Mouse (Mus musculus) hindbrain, embryonic 10.5 days (tissue): ENCODE results near the gene Olfr1357. TPM values are rescaled to one million over a fixed set of nuclear protein-coding genes. Genes with fewer than 3 reads are reported as not detected.

ENCODE experiments used
- DNase-seq: peaks from one replicate; pipeline ENCODE4 v3.0.0-alpha.2; 2017; ENCODE audit warnings: low spot score
- H3K27ac ChIP-seq: fragments of 300-500 bp; sonication (generic); 2 replicates; pipeline ENCODE4 v1.5.1; 2016; ENCODE audit warnings: mild to moderate bottlenecking, moderate library complexity
- H3K27me3 ChIP-seq: fragments of 300-500 bp; sonication (generic); 2 replicates; pipeline ENCODE4 v1.6.1; 2016; ENCODE audit warnings: mild to moderate bottlenecking; ENCODE audit not compliant: poor library complexity, insufficient read depth, severe bottlenecking
- H3K36me3 ChIP-seq: fragments of 300-500 bp; sonication (generic); 2 replicates; pipeline ENCODE4 v1.6.1; 2016; ENCODE audit warnings: mild to moderate bottlenecking, moderate library complexity
- H3K4me1 ChIP-seq: fragments of 300-500 bp; sonication (generic); replicated peaks from 2 replicates; pipeline ENCODE4 v1.6.1; 2016; ENCODE audit warnings: mild to moderate bottlenecking
- H3K4me3 ChIP-seq: fragments of 300-500 bp; sonication (generic); 2 replicates; pipeline ENCODE4 v1.5.1; 2016; ENCODE audit warnings: mild to moderate bottlenecking, moderate library complexity
- H3K9me3 ChIP-seq: fragments of 300-500 bp; sonication (generic); 2 replicates; pipeline ENCODE4 v1.6.1; 2016; ENCODE audit warnings: mild to moderate bottlenecking, moderate library complexity
- WGBS: fragments of 180-500 bp; shearing (Covaris S2); methylation state at CpG from one replicate; pipeline ENCODE4 v1.1.7; 2016; 5-methylcytosine and 5-hydroxymethylcytosine counted together
- polyA plus RNA-seq: library from polyadenylated mRNA; unstranded; fragments of >200 nt; fragmentation: Nextera tagmentation; extraction: Ambion mirVana; gene quantifications from 2 replicates; pipeline ENCODE4 v1.2.1, GENCODE M21; 2016

The Olfr1357 gene
- polyA plus RNA-seq, 1 experiment from 2014 or later = not detected

DNA sequence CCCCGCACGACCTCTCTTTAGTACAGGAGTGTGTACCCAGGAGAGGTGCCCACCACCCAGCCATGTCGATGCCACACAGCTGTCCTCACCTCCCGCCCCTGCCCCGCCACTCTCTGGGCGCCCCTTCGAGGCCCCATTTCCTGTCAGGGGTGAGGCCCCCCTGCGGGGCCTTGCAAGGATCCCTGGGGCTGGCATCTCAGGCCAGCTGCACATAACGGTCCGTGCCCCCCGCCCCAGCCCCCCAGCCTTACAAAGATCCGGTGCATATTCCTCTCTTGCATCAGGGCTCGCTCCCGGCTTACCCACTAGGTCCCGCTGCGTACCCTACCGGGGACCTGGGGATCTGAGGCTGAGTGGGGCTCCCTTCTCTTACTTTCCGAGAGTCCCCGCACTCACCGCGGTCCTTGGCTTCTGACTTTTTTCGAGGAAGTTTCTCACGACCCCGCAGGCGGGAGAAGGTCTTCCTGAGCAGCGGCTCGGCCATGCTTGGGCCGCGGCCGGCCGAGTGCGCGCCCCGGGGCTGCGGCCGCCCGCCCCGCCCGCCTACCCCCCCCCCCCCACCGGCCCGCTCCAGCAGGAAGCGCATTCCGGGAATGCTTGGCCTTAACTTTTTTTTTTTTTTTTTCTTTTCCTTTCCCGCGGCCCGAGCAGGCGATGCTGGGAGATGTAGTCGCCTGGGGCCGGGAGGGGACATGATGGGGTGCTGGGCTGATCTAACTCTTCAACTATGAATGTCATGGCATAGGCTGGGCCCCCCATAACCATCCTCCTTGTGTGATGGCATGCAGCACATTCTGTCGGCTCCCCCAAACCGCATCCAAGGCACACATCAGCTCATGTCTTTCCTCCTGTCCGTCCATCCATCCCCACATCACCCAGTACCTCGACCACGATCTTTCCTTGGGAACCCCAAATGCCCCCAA lies 26.2 kb downstream of the Olfr1357 start, which contains the start of gene Syde1:
Syde1 (minus strand) TSS at position 559 of the 923 bp plus-strand sequence.
- peak; percentile 68 for DNase-seq
- WGBS = 4% methylated on average over 49 of the region's 54 CpGs

DNA sequence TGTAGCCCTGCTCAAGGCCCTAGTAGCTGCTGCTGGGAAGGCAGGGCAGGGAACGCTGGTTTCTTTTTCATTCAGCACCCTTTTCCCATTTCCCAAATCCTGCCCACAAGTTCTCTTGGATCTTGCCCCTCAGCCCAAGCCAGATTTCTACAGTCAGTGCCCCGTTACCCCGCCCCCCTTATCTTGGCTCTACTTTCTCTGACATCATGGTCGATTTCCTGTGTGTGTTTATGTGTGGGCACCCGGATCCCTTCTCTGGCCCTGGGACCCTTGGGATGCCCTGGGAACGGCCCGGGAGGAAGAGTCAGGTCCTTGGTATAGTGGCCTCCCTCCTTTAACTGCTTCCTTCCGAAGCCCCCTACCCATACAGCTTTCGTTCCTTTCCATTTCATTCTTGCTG lies 27.1 kb downstream of the Olfr1357 start:
- peaks cover 19% of the 10 kb centered on the region for H3K4me1 ChIP-seq
- H3K36me3 ChIP-seq = peaks cover 39% of the 10 kb centered on the region
- H3K27me3 ChIP-seq = no peaks in the 10 kb centered on the region
- peak overlapping the region; percentile 92 for H3K27ac ChIP-seq
- 45% methylated on average over 9 of the region's 9 CpGs for WGBS
- no peak for DNase-seq
- peak overlapping the region; percentile 68 for H3K4me3 ChIP-seq
- no peaks in the 10 kb centered on the region for H3K9me3 ChIP-seq

More for the DNA sequence above, 26.2 kb downstream of the Olfr1357 start, which contains the start of gene Syde1:
- Histone ChIP-seq H3K9me3 (no peaks in the 10 kb centered on the region), H3K36me3 (peaks cover 30% of the 10 kb centered on the region), H3K4me1 (peaks cover 19% of the 10 kb centered on the region), H3K27me3 (no peaks in the 10 kb centered on the region), H3K4me3 (peak within 1 kb of the TSS; percentile 68), H3K27ac (peak within 1 kb of the TSS; percentile 92)

DNA sequence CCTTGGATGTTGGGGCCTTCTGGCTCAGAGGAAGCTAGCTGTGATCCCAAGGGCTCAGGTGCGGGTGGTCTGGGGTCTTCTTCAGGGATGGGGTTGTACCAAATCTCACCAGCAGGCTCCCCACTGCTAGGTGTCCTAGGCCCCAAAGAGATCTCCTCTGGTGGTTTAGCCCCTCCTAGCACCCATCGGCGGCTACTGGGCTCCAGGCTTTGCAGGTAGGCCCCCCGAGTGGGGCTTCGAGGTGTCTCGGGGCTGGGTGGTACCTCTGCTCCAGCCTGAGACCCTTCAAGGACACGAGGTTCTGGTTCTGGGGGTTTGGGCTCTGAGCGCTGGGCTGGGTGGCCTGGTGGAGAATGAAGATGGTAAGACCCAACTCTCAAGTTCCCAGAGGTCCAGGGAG lies 28.0 kb downstream of the Olfr1357 start:
- no peaks in the 10 kb centered on the region for H3K27me3 ChIP-seq
- H3K27ac ChIP-seq = no peak overlapping the region
- H3K4me3 ChIP-seq = no peak overlapping the region
- peaks cover 47% of the 10 kb centered on the region for H3K36me3 ChIP-seq
- H3K9me3 ChIP-seq = no peaks in the 10 kb centered on the region
- peaks cover 19% of the 10 kb centered on the region for H3K4me1 ChIP-seq
- no peak for DNase-seq
- 90% methylated on average over 8 of the region's 8 CpGs for WGBS

DNA sequence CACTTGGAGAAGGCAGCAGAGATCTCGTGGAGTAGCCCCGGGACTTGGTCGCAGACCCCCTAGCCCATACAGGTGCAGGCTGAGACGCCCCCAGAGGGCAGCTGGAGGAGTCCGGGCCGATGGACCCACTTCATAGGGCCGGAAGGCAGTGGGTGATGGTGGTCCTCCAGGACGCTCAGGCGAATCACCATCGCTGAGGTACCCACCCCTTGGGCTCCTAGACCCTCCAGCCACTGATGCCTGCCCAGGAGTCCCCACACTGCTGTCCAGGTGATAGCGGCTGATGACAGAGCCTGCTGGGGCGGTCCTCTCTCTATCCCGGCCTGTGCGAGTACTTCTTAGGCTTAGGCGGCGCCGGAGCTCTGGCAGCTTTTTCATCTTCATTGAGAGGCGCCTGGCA lies 28.6 kb downstream of the Olfr1357 start:
- no peak overlapping the region for H3K27ac ChIP-seq
- H3K9me3 ChIP-seq = no peaks in the 10 kb centered on the region
- no peak for DNase-seq
- peaks cover 19% of the 10 kb centered on the region for H3K4me1 ChIP-seq
- WGBS = 92% methylated on average over 18 of the region's 18 CpGs
- no peaks in the 10 kb centered on the region for H3K27me3 ChIP-seq
- no peak overlapping the region for H3K4me3 ChIP-seq
- peaks cover 54% of the 10 kb centered on the region for H3K36me3 ChIP-seq

DNA sequence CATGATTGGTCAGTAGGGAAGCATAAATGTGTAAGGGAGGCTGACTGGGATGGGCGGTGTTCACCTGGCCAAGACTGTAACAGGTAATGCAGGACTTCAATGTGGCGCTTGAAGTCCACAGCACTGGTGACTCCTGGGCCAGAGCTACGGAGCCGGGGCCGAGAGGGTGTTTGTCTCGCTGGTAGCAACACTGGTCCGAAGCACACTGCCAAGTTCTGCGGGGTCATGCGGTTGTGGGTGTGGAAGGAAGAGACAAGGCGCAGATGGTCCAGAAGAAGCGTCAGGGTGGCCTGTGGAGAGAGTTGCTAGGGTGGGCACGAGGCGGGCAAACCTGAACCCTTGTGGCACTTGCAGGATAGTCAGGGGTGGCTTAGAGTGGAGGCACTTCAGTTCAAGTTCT lies 31.8 kb downstream of the Olfr1357 start:
- H3K27ac ChIP-seq = no peak overlapping the region
- H3K4me3 ChIP-seq = no peak overlapping the region
- H3K4me1 ChIP-seq = peaks cover 12% of the 10 kb centered on the region
- 95% methylated on average over 13 of the region's 13 CpGs for WGBS
- H3K36me3 ChIP-seq = peaks cover 75% of the 10 kb centered on the region
- no peaks in the 10 kb centered on the region for H3K9me3 ChIP-seq
- H3K27me3 ChIP-seq = no peaks in the 10 kb centered on the region
- no peak for DNase-seq

DNA sequence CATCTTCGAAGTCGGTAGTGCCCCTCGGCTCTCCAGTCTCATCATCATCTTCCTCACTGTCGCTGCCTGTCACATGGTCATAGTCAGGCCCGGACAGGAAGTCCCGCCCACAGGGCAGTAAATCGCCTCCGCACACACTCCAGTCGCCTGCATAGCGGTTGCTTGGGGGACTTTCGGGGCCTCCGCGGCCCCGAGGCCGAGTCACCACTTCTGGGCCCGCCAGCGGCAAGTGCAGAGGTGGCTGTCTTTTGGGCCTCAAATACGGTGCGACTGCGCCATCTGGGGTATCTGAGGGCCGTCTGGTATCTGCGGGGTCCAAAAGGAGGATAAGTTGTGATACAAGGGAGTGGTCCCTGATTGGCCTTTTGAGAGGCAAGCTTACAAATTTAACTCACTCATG lies 32.3 kb downstream of the Olfr1357 start:
- DNase-seq = no peak
- no peak overlapping the region for H3K27ac ChIP-seq
- peaks cover 8% of the 10 kb centered on the region for H3K4me1 ChIP-seq
- no peaks in the 10 kb centered on the region for H3K9me3 ChIP-seq
- H3K4me3 ChIP-seq = no peak overlapping the region
- 90% methylated on average over 22 of the region's 22 CpGs for WGBS
- H3K27me3 ChIP-seq = no peaks in the 10 kb centered on the region
- peaks cover 79% of the 10 kb centered on the region for H3K36me3 ChIP-seq

DNA sequence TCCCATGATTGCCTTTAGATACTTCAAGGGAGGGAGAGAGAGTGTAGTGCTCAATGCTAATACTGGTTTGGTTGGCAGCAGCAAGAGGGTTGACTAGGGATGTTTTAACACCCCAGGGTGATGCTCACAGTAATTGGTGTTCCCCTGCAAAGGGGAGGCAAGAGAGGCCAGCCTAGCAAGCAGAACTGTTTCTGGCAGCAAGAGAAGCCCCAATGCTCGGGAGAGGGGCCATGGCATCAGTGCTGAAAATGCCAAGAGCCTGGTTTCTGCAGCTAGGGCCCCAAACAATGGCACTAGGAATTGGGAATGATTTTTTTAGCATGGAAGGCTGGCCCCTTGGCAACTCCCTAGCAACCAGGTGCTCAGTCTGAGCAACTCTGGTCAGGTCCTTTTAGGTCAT lies 32.9 kb downstream of the Olfr1357 start:
- no peak for DNase-seq
- peaks cover 83% of the 10 kb centered on the region for H3K36me3 ChIP-seq
- WGBS = 92% methylated on average over 1 of the region's 1 CpGs
- H3K4me1 ChIP-seq = peaks cover 2% of the 10 kb centered on the region; the same call in 1 of the 2 replicates
- no peaks in the 10 kb centered on the region for H3K27me3 ChIP-seq
- no peaks in the 10 kb centered on the region for H3K9me3 ChIP-seq
- H3K4me3 ChIP-seq = no peak overlapping the region
- no peak overlapping the region for H3K27ac ChIP-seq

DNA sequence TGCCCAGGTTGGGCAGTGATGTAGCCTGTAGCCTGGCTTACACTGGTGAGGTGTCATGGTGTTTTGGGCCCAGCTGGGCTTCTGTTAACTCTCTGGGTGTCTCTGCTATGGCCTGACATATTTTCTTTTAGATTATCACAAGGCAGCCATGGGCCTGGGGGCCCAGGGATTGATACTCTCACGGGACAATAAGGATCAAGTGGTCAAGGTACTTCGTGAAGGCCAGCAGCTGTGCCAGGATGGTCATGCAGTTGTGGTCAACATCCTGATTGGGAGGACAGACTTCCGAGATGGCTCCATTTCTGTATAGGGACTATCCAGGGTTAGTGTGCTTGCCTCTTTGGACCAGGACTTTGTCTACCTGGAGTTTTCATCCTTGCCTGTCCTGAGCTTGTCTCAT lies 33.9 kb downstream of the Olfr1357 start:
- H3K9me3 ChIP-seq = no peaks in the 10 kb centered on the region
- H3K27me3 ChIP-seq = no peaks in the 10 kb centered on the region
- DNase-seq = no peak
- 82% methylated on average over 3 of the region's 3 CpGs for WGBS
- no peak overlapping the region for H3K4me3 ChIP-seq
- H3K27ac ChIP-seq = no peak overlapping the region
- H3K4me1 ChIP-seq = no peaks in the 10 kb centered on the region
- peaks cover 83% of the 10 kb centered on the region for H3K36me3 ChIP-seq

DNA sequence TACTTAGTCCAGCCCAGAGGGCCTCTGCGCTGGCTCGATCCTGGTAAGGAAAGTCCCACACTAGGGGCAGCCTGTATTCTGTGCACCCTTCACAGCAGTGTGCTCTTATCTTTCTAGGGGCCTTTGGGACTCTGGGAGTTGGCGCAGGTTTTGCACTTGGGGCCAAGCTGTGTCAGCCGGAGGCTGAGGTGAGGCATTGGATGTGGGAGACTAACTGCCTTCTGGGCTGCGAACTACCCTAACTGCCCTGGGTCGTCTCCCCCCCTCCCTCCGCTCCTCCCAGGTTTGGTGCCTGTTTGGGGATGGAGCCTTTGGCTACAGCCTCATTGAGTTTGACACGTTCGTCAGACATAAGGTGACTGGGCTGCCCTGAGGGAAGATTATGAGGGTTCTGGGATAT lies 34.5 kb downstream of the Olfr1357 start:
- no peak for DNase-seq
- H3K36me3 ChIP-seq = peaks cover 83% of the 10 kb centered on the region
- no peaks in the 10 kb centered on the region for H3K9me3 ChIP-seq
- H3K27me3 ChIP-seq = no peaks in the 10 kb centered on the region
- no peak overlapping the region for H3K4me3 ChIP-seq
- 75% methylated on average over 9 of the region's 9 CpGs for WGBS
- no peaks in the 10 kb centered on the region for H3K4me1 ChIP-seq
- no peak overlapping the region for H3K27ac ChIP-seq

DNA sequence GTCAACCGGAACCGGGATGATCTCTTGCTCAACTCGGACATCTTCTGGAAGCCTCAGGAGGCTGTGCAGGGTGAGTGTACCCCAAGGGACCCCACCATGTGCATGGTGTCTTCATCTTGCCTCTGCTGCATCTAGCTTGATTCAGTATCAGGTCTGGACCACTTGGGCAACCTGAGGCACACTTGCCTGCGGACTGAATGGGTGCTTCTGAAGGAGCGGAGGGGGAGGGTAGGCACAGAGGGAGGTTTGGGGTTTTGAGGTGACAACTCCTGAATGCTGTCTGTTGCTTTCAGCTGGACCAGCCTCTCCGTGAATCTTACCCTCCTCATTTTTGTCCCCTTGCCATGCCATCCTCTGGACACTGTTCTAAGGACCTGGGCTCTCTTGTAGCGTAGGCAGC lies 36.8 kb downstream of the Olfr1357 start:
- no peak overlapping the region for H3K27ac ChIP-seq
- 91% methylated on average over 7 of the region's 7 CpGs for WGBS
- no peak for DNase-seq
- H3K9me3 ChIP-seq = no peaks in the 10 kb centered on the region
- H3K36me3 ChIP-seq = peaks cover 80% of the 10 kb centered on the region
- H3K4me3 ChIP-seq = no peak overlapping the region
- H3K27me3 ChIP-seq = no peaks in the 10 kb centered on the region
- no peaks in the 10 kb centered on the region for H3K4me1 ChIP-seq

DNA sequence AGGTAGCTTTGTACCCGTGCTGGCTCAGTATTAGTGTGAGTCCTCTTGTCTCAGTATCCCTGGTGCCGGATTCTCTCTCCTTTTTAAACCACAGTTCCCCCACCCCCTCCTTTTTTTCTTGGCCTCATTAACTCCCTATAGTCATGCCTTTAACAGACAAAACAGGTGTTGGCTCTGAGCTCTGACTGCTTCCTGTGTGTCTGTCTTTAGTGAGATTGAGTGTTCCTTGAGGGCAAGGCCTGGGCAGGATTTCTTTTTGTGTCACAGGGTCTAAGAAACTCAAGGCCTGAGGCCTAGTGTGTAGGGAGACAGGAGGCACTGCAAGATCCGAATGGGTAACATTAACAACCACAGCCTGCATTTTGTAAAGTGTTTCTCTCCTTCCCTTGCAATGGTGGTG lies 39.7 kb downstream of the Olfr1357 start:
- H3K36me3 ChIP-seq = peaks cover 51% of the 10 kb centered on the region
- H3K4me1 ChIP-seq = peaks cover 17% of the 10 kb centered on the region
- WGBS = 80% methylated on average over 3 of the region's 3 CpGs
- H3K9me3 ChIP-seq = no peaks in the 10 kb centered on the region
- DNase-seq = no peak
- H3K27me3 ChIP-seq = no peaks in the 10 kb centered on the region
- no peak overlapping the region for H3K4me3 ChIP-seq
- H3K27ac ChIP-seq = no peak overlapping the region

DNA sequence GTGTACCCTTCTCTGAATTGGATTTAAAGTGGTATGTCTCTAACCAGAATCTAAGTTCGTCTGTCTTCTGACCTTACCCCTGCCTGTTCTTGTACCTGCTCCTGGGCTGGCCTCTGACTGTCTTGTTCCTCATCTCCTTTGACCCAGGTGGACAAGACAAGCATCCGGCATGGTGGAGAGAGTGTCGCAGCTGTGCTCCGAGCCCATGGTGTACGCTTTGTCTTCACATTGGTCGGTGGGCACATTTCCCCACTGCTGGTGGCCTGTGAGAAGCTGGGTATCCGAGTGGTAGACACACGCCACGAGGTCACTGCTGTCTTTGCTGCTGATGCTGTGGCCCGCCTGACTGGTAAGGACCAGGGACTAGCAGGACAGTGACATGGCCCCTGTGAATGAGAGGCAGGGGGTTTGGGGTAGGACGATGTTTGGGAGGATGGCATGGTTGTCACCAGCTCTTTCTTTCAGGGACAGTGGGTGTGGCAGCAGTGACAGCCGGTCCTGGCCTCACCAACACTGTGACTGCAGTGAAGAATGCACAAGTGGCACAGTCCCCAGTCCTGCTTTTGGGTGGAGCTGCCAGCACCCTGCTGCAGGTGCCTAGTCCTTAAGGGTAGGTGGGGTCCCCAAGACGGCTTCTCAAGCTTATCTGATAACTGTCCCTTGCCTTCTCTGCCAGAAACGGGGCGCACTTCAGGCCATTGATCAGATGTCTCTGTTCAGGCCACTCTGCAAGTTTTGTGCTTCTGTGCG lies 41.3 kb downstream of the Olfr1357 start:
- WGBS = 92% methylated on average over 16 of the region's 16 CpGs
- Histone ChIP-seq H3K36me3 (peaks cover 45% of the 10 kb centered on the region), H3K4me3 (no peak overlapping the region), H3K27me3 (no peaks in the 10 kb centered on the region), H3K9me3 (no peaks in the 10 kb centered on the region), H3K27ac (no peak overlapping the region), H3K4me1 (peaks cover 17% of the 10 kb centered on the region)
- DNase-seq = no peak

DNA sequence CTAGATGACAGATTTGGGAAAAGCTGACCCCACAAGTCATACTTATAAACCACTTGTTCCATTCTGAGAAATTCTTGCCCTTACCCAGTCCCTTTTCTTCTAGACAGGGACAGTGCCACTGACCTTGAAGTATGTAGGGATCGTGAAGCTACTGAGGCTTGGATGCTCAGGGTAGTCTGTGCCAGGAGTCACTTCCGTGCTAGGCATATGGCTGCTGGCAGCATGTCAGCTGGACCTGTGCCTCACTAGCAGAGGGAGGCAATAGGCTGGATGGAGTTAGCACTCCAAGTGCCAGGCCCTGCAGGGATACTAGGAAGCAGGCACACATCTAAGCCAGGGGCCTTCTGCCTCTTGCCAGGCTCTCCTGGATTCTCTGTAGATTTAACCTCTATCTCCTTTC lies 42.2 kb downstream of the Olfr1357 start:
- Histone ChIP-seq H3K4me1 (peaks cover 17% of the 10 kb centered on the region), H3K4me3 (peak overlapping the region; percentile 74; the same call in 1 of the 2 replicates), H3K36me3 (peaks cover 36% of the 10 kb centered on the region), H3K9me3 (no peaks in the 10 kb centered on the region), H3K27me3 (no peaks in the 10 kb centered on the region), H3K27ac (no peak overlapping the region)
- 90% methylated on average over 2 of the region's 2 CpGs for WGBS
- no peak for DNase-seq
